Mouse (Mus musculus): Measurements from ENCODE around the gene Eps8l2.

DNA sequence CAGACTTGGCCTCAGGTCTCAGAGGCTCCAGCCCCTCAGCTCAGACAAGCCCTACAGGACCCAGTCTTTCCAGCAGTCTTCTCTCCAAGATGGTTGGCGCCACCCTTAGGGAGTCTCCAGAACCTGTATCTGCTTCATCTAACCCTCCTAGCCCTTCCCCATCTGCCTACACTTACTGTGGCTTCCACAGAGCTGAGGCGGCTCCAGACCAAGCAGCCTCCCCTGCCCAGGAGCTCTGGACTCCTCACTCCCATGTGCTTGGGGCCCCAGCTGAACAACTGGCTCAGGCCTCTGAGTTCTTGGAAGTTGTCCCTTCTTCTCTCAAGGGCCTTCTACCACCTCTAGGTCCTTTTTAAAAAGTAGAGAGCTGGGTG, 25.1 kb downstream of the Eps8l2 start:
- TF ChIP-seq CTCF (IDR thresholded peaks at IDR 0.05; ENCODE audit: low read depth, low read length): no peak; the same call in 1 of the 2 replicates
- TF ChIP-seq TAL1 (conservative IDR thresholded peaks at IDR 0.05; ENCODE audit: low read depth, low read length): no peak
- no peak for TF ChIP-seq POLR2AphosphoS5 (IDR thresholded peaks at IDR 0.05; ENCODE audit: insufficient replicate concordance, low read depth, low read length)
